Mouse (Mus musculus): ENCODE measurements around the gene Man1c1.

- no peak for TF ChIP-seq CTCF (IDR thresholded peaks at IDR 0.05; ENCODE audit: low read depth, low read length)
- no peak for TF ChIP-seq GATA1 (IDR thresholded peaks at IDR 0.05; ENCODE audit: borderline replicate concordance, low read length)
- no peak for TF ChIP-seq TAL1 (conservative IDR thresholded peaks at IDR 0.05; ENCODE audit: low read depth, low read length)
- TF ChIP-seq POLR2AphosphoS5 (IDR thresholded peaks at IDR 0.05; ENCODE audit: insufficient replicate concordance, low read depth, low read length), result no peak
Observed at GRCm38 (mm10) chr4:134704590-134704989, 500 bp upstream of the Man1c1 start.

Data from G1E (cell line).